Mouse (Mus musculus) thymus, postnatal 14 days (tissue): Measurements from ENCODE around the gene Dlg5.

Experiments used
- DNase-seq: peaks from one replicate; pipeline ENCODE4 v3.0.0; 2021

Gene Dlg5

DNA sequence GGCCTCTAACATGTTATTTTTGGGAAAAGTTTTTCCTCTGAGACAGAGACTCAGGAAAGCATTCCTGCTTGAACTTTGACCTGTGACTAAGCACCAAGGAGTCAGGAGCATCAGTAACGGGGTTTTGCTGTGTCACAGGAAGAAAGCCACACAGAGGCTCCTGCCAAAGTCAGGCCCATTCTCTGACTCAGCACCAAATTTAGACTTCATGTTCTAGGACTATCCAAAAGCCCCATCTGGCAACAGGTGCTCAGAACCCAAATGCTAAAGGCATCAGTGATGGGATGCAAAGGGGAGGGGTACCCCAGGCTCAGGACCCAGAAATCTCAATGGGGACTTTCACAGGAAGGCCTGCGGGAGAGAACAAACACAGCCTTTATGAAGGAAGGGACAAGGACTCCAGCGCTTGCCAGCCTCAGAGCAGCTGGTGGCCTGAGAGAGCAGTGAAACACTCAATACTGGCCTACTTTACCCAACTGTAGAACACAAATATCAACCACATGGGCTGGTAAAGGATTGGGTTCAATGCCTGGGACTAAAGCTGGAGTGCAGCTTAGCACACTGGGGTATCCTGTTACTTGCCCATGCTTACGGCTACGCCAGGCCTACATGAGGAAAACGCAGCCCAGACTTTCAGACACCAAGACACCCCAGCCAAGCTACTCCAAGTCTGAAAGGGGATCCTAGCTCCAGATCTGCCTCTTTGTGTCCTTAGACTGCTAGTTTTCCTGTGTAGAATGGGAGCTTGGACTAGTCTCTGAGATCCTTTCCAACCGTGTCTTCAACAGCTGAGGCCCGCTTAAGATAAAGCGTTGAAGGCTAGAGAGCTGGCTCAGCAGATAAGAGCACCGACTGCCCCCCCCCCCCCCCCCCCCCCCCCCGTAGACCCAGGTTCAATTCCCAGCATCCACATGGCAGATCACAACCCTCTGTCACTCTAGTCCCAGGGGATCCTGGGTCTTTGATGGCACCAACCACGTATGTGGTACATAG lies 12.8 kb downstream of the Dlg5 start:
- DNase-seq, result no peak

DNA sequence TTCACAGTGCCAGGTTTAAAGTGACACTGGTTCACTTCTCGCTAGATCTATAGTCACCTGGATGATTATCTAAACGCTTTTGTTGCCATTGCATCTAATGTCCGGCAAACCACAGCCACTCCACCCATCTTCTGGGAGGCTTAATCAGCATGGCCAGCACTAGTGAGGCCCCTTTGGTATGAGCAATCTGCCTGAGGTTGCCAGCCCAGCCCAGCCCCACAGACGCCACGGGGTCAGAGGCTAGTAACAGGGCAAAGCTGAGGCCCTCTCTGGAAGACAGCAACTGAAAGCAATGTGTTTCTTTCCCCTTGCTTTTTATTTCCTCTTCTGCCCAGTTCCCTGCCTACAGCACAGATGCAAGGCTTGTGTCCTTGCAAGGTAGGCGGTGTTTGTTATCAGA lies 17.2 kb downstream of the Dlg5 start:
- no peak for DNase-seq

GRCm38 (mm10) chr14:24227015-24227414 lies 18.7 kb downstream of the Dlg5 start:
- DNase-seq, result no peak

- DNase-seq, result no peak
Observed at GRCm38 (mm10) chr14:24226344-24226743, 19.4 kb downstream of the Dlg5 start.

GRCm38 (mm10) chr14:24222759-24223158 lies 23.0 kb downstream of the Dlg5 start:
- no peak for DNase-seq

GRCm38 (mm10) chr14:24222273-24222672 lies 23.4 kb downstream of the Dlg5 start:
- DNase-seq, result no peak

DNA sequence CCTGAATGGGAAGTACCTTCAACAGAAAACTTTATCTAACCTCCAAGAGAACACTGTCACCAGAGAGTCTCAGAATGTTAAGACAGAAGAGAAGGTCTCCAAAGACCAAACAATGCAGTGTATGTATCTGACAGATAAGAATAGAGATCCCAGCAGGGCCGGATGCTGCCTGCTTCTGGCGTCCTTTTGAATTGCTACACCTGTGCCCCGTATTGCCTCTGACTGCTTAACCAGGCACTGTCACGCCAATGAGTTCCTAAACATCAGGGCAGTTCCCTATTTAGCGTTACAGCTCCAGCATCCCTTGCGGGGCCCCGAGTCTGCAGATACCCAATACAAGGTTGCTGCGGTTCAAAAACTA lies 28.4 kb downstream of the Dlg5 start:
- no peak for DNase-seq

- DNase-seq, result no peak
Observed at GRCm38 (mm10) chr14:24216678-24217361, 28.9 kb downstream of the Dlg5 start.

GRCm38 (mm10) chr14:24216064-24216463 lies 29.7 kb downstream of the Dlg5 start:
- DNase-seq, result no peak

DNA sequence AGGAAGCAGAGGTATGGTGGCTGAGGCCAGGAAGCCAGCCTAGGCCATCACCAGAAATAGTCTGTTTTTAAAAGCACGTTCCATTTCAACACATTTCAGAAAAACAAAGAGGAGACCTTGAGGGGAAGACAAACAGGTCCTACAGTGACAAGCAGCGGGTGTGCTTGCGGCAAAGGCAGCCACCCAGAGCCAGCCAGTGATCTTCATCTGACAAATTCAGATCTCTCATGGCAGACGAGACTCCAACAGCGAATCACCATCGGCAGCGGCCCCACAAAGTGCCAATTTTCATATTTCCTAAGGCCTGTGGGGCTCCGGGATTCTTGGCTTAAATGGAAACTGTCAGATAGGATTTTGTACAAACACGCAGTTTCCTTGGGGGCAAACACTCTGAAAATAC lies 31.3 kb downstream of the Dlg5 start:
- DNase-seq, result no peak

GRCm38 (mm10) chr14:24213336-24213735 lies 32.4 kb downstream of the Dlg5 start:
- DNase-seq, result no peak

- no peak for DNase-seq
Observed at GRCm38 (mm10) chr14:24212861-24213260, 32.9 kb downstream of the Dlg5 start.

- DNase-seq, result no peak
Observed at GRCm38 (mm10) chr14:24207360-24207752, 38.4 kb downstream of the Dlg5 start.

DNA sequence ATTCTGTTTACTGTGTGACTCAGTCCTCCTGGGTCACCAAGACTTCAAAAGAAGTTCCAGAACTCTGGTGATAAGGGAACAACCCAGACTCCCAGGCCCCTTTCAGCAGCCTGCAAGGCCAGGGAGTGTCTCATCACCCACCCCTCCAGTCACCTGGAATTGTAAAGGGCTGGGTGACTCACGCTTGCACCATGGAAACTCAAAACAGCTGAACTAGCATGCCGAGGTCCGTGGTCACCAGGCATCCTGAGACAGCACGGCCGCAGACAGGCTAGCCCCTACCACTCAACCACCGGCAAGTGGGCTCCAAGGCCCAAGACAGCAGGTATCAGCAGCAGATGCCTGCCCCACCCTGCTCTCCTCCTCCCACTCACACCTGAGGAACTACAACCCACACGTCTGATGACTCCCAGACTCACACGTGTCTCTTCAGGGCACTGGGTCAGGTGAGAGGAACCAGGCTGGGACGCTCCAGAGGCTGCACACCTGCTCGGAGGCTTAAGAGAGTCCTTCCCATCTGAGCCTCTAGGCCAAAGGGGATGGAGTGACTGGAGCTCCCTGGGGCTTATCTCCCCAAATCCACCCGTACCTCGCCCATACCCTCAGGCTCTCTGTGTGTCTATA lies 38.9 kb downstream of the Dlg5 start:
- DNase-seq, result no peak

- no peak for DNase-seq
Observed at GRCm38 (mm10) chr14:24206314-24206713, 39.4 kb downstream of the Dlg5 start.

GRCm38 (mm10) chr14:24205281-24205871 lies 40.3 kb downstream of the Dlg5 start:
- no peak for DNase-seq

DNA sequence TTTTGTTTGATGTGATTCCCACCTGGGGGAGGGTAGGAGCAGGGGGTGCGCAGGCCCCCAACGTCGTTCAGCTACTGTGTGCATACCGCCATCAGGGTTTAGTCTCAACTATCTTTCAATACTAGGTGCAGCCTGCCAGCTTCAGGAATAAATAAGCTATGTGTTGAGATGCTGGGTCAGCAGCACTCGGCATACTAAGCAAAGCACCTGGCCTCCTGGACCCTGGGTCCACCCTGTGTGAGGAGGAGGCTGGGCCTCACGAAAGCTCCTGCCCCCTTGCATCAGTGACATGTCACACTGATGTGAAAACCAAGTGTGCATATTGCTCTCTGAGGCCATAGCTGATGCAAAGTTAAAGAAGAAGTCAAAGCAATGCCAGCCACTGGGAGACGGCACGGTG lies 42.5 kb downstream of the Dlg5 start:
- DNase-seq, result no peak

- no peak for DNase-seq
Observed at GRCm38 (mm10) chr14:24200771-24201170, 44.9 kb downstream of the Dlg5 start.

GRCm38 (mm10) chr14:24199732-24200131 lies 46.0 kb downstream of the Dlg5 start:
- DNase-seq, result no peak

GRCm38 (mm10) chr14:24197865-24198264 lies 47.9 kb downstream of the Dlg5 start:
- DNase-seq, result no peak

GRCm38 (mm10) chr14:24196947-24197346 lies 48.8 kb downstream of the Dlg5 start:
- DNase-seq, result no peak

DNA sequence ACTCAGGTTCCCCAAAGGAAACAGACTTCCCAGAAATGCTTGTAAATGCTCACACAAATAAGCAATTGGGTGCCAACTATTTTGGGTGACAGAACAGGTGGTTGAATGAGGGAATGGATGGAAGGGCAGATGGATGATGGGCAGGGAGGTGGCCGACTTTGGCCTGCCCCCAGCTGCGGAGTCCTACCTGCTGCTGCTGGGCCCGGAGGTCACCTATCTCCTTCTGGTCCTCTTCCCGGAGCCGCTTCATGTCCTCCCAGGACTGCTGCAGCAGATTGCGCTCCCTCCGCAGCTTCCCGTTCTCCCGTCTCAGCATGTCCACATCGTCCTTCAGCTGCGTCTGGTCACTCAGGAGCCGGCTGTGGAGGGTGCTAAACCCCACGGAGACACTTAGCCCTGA lies 55.6 kb downstream of the Dlg5 start:
- no peak for DNase-seq

- no peak for DNase-seq
Observed at GRCm38 (mm10) chr14:24189598-24189997, 56.1 kb downstream of the Dlg5 start.
